Mouse (Mus musculus) adrenal gland, postnatal 14 days (tissue): ENCODE measurements around the gene Anks1b. TPM values are rescaled to one million over a fixed set of nuclear protein-coding genes. Genes with fewer than 3 reads are reported as not detected.

Experiments
- DNase-seq: peaks from one replicate; pipeline ENCODE4 v3.0.0; 2021; ENCODE audit warnings: mixed read lengths
- total RNA-seq: library from RNA; stranded (reverse); gene quantifications from 2 replicates; pipeline ENCODE4 v1.2.3, GENCODE M21; 2021

Anks1b gene
- total RNA-seq, 1 experiment from 2014 or later, result 1.4 TPM

DNA sequence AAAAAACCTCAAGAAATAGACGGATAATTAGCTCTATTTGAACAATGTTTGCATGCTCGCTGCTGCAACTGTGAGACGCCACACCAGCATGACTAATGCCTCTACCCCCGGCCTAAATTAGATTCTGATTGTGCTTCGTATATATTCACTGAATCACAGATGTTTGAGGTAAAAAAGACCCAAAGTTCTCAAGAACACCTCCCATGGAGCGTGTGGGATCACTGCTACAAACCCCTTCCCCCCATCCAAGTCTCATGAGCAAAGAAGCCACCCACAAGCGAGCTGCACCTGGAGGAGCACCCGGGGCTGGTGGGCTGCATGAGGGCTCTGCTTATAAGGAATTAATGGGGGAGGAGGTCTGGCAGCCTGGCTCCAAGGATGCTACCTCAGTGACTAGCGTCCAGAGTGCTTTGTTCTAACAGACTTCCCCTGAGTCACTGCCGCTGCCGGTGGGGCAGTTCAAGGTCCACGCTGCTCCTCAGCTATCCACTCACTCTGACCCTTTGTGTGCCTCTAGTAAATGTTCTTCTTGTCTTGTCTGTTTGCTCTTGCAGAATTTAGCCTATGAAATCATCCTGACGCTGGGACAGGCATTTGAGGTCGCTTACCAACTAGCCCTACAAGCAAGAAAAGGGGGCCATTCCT lies 1092.5 kb downstream of the Anks1b start:
- DNase-seq, result peak; percentile 35

DNA sequence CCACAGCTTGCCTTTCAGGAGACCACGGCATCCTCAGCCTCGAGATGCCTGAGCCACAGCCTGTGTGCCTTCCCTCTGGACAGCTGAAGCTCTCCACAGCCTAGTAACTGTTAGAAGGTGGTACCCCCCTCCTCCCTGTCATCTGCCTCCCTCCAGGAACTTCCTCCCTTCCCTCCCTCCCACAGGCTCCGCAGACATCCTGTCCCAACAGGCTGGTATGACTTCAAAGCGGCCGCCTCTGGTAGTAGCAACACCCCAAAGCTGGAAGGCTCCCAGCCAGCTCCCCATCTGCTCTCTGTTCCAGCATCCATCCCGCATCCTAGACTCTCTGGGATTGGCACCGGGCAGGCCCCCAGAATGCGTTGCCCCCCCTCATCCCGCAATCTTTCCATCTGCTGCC lies 1093.5 kb downstream of the Anks1b start:
- DNase-seq, result no peak

DNA sequence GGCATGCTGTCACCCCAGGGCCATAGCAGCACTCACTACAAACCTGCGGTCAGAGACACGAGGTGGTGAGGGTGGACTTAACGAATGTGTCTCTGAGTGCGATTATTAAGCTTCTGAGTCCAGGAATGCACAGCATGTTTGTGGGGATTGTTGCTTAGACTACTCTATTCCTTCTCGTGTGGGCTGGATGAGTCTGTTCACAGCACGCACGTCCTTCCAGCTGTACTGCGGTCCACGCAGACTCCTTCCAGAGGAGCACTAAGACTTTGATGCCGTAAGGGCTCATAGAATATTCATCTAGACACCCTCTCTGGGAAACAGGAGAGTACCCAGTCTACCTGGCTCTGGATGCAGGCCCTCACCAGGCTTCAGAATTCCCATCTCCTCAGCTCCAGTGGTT lies 1094.9 kb downstream of the Anks1b start:
- DNase-seq, result no peak

DNA sequence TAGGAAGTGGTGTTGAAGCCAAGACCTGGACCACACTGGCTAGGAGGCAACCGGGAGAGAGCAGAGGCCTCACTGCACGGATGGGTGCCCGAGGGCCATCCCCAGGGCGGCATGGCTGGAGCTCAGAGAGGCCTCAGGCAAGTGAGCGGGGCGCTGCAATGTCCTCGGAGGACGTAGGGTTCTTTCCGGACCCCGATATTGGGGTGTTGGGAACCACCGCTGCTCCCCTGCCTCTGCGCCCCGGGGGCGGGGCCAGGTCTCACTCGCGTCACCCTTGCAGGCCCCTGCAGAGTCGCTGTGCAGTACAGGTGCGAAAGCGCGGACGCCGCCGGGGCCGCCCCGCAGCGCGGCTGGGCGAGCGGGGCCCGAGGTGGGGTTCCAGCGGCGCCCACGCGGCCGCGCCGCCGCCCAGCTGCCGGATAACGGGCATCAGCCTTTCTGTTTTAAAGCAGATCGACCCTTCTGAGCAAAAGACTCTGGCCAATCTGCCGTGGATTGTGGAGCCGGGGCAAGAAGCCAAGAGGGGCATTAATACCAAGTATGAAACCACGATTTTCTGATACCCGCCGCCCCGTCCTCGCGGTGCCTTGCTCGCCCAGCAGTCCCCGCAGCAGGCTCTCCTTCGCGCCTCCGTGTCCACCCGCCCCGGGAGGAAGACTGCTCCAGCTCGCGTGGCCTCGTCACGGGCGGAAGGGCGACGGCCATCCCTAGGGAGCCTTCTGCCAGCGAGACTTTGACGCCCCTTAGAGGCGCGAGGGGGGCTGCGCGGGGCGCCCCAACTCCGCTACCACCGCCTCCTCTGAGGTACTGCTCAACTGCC lies 1096.3 kb downstream of the Anks1b start:
- DNase-seq, result peak; percentile 42

DNA sequence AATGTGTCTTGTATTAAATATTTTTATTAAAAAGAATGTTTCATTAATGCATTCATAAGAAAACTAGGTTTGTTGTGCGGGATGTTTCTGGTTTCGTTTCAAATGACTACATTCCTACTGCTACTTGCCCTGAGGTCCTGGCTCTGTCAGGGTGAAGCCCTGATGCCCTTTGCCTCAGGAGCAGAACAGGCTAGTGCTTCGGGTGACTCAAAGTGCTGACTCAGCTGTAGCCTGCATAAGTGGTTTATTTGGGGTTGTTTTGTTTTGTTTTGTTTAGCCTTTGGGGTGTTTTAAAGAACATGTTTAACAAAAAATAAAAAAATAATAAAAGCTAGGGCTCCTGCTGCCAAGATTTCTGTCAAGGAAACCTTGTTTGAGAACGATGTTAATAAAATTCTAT lies 1097.3 kb downstream of the Anks1b start:
- no peak for DNase-seq

DNA sequence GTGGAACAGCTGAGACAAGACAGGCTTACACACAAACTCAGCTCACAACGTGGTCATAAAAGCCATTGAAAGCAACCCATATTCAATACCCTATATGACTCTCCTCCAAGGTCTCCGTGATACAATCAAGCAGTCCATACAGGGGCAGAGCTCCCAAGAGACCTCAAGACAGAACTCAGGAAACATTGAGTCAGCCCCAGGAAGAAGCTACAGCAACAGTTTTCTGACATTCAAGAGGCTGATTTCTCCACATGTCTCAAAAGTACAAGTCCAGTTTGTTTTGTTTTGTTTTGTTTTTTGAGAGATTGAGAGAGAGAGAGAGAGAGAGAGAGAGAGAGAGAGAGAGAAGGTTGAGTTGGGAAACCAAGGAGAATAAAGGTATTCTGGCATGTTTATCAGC lies 1100.8 kb downstream of the Anks1b start:
- DNase-seq, result no peak

DNA sequence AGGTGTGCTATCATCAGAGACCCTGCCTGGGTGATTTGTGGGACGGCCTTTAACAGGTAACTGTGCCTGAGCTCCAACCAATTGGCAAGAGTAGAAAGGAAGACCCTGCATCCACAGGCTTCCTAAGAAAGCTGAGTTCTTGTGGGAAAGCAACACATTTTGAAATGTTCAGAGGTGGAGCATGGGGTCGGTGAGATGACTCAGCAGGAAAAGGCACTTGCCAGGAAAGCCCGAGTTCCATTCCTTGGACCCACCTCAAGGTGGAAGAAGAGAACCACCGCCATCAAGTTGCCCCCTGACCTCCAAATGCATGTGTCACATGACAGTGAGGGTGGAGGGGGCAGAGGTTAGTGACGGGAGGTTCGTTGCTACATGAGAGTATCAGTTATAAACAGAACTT lies 1101.2 kb downstream of the Anks1b start:
- DNase-seq, result no peak

DNA sequence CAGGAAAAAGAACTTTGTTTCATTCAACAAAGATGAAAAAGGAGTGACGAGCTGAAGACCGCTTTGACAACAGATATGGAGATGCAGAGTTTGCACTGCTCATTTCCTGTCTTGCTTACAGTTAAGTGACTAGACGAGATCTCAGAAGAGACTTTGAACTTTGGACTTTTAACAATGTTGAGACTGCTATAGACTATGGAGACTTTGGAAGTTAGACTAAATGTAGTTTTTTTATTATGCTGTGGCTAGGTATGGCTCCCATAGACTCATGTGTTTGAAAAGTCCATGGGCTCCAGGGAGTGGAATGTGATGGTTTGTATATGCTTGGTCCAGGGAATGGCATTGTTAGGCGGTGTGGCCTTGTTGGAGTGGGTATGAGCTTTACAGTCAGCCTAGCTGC lies 1108.5 kb downstream of the Anks1b start:
- no peak for DNase-seq

DNA sequence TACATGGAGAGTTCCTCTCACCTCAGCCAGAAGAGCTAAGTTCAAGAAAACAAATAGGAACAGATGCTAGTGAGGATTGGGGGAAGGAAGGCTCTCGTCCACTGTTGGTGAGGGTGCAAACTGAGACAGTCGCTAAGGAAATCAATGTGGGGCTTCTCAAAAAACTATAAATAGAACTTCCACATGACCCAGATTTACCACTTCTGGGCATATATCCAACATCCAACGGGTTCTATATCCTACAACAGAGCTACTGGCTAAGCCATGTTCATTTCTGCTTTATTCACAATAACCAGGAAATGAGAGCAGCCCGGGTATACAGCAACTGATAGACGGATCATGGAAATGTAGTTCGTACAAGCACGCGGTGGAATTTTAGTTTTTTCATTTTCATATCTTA lies 1109.7 kb downstream of the Anks1b start:
- no peak for DNase-seq

DNA sequence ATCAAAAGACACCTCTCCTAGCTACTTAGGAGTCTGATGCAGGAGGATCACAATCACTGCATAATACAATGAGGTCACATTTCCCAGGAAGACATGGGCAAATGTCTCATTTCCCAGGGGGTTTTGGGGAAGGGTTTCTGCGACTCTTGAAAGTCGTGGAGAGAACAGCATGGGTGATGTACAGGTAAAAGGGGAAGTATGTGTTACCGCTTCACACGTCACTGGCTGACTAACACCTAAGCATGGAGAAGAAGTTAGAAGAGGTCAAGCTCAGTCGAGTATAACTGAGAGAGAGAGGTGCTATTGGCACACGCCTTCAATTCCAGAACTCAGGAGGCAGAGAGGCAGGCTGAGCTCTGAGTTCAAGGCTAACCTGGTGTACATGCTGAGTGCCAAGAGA lies 1117.0 kb downstream of the Anks1b start:
- DNase-seq, result no peak

DNA sequence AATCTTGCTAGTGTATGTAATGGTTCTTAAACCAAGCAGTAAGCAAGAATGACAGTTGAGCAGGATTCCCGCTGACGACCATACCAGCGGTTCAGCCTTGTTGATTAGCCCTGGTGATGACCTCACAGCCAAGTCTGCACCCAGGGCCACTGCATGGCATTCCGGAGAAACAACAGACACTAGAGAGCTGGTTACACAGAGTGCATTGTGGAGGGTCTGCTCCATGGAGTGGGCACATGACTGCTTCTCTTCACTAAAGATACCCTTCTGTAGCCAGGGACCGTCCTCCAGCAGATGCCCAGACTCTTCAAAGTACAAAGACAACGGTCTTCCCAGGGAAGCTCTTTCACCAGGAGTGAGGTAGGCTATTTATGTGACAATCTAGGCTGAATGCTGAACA lies 1118.9 kb downstream of the Anks1b start:
- no peak for DNase-seq

DNA sequence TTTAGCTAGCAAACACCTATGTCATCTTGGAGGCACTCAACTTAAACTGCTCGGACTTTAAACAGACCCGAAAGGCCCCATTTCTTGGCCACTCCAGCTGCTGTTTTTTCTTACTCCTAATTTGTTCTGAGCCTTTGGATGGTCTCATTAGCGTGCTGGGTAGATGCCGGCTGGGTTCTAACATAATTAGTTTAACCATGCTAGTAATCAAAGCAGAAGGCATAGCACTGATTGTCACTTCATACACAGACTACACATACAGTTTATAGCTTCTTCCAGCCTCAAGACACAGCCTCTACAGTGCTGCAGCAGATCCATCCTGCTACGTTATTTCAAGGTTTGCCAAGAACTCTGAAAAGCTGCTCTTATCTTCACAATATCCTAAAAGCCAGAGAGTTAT lies 1120.6 kb downstream of the Anks1b start:
- DNase-seq, result no peak

DNA sequence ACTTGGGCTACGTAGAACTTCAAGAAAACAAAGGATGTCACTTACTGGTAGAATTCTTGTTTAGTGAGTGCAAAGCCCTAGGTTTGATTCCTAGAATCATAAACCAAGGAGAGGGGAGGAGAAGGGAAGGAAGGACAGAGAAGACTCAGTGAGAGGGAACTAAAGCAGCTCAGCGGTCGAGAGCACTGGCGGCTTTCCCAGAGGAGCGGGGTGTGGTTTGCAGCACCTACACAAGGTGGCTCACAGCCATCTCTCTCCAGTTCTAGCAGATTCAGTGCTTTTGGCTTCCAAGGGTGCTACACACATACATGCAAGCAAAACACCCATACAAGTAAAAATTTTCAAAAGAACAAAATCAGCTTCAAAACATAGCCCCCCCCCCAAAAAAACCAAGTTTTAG lies 1126.6 kb downstream of the Anks1b start:
- DNase-seq, result no peak

DNA sequence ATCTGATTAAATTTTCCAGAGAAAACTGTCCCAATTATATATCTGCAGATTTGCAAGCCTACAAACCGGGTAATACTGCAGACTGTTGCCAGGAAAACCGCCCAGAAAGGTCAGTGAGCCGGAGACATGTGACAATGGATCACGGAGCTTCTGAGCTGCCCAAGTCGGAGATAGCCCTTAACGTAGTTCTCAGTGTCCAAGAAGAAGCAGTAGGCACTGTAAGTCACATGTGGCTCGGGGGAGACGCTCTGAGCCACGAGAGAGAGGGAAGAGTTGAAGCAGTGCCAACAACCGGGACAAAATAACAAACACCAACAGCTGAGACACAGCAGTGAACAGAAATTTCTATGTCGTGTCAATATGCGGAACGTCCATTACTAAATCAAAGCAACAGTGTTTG lies 1128.1 kb downstream of the Anks1b start:
- DNase-seq, result peak; percentile 5

DNA sequence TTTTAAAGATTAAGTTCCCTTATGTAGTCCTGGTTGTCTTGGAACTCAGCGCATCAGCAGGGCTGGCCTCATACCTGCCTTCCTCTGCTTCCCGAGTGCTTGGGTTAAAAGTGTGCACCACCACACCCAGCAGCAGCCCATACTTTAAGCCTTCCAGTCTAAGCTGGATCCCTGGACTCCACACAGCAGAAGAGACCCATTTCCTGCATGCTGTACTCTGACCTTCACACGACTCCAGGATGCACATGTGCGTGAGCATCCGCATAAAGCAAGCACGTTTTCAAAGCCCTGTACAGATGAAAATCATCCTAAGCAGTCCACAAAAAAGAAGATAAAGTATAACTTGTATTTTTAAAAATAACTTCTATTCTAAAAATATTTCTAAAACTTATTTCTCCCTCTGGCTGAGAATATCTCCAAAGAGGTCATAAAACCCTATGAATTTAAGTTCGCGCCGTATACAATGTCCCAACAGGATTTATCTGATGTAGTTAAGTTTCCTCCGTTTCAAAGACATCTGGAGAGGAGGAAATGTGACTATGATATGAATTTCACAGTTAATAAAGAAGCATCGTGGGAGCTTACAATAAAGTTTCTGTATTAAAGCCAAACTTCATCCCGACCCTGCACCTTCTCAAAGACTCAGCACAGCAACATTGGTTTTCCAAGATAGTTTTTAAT lies 1132.7 kb downstream of the Anks1b start:
- no peak for DNase-seq

Other genes starting within 250 kb of the Anks1b start
- 43.6 and 45.8 TPM in 2 replicates for gene Scyl2, start 187.2 kb upstream of the Anks1b start, total RNA-seq
- gene Actr6, start 141.2 kb upstream of the Anks1b start, total RNA-seq, result 21.8 and 26.2 TPM in 2 replicates
- gene Uhrf1bp1l, start 128.5 kb upstream of the Anks1b start, total RNA-seq, result 61.7 and 66.2 TPM in 2 replicates